Mouse (Mus musculus) adrenal gland, postnatal 36 days (tissue): ENCODE data around the gene Olfr1364. TPM values are rescaled to one million over a fixed set of nuclear protein-coding genes. Genes with fewer than 3 reads are reported as not detected.

ENCODE experiments used
- DNase-seq, 2 experiments: peaks; one replicate each; pipeline ENCODE4 v3.0.0; 2021; ENCODE audit warnings: mixed read lengths in 1 of 2
- long read RNA-seq, 2 experiments: library from polyadenylated mRNA; stranded (forward); transcript quantifications; one replicate each; pipeline ENCODE4 v2.0.0; 2021; ENCODE audit warnings: borderline sequencing depth in 2 of 2
- total RNA-seq, 2 experiments: library from RNA; stranded (reverse); gene quantifications; 2 replicates each; pipeline ENCODE4 v1.2.3; 2021

The Olfr1364 gene
- not detected for total RNA-seq
- long read RNA-seq, experiment 1: 0 reads
- long read RNA-seq, experiment 2: 0 reads

DNA sequence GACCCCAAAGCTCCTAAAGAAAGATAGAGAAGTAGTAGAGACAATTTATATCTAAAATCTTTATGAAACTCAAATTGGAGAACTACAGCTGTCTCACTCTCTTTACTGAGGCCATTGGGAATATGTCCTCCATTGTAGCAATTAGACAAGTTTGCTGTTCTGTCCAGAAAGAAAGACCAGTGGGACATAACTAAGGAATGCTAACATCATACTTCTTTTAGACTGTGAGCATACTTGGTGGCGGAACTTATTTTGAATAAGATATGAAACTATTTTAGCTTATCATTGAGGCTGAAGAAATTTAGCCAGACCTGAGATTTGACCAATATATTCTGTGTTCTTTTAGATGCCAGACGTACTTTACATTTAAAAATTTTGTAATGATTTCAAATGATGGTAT is at the start of gene Olfr1364:
Gene Olfr1364 (minus strand): TSS at position 101 of the 400 bp plus-strand sequence.
- DNase-seq: no peak

DNA sequence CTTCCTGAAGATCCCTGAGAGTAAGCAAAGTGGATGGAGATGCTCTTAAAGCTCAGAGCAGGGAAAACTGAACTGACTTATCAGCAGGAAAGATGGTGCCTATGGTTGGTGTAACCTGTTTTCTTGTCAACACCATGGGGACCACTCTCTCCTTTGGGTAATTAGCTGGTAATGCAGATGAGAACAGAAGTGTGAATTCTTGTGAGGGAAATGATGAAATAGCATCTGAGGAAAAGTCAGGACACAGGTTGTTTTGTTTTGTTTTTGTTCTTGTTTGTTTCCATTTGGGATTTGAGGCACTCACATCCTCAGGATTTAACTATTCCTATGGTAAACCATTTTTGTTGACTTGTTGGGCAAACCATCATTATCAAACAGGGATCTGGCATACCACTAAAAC is 32.4 kb upstream of the Olfr1364 start, which contains the start of gene Olfr1362:
Gene Olfr1362 (minus strand): TSS at position 101 of the 400 bp plus-strand sequence.
- DNase-seq: no peak

DNA sequence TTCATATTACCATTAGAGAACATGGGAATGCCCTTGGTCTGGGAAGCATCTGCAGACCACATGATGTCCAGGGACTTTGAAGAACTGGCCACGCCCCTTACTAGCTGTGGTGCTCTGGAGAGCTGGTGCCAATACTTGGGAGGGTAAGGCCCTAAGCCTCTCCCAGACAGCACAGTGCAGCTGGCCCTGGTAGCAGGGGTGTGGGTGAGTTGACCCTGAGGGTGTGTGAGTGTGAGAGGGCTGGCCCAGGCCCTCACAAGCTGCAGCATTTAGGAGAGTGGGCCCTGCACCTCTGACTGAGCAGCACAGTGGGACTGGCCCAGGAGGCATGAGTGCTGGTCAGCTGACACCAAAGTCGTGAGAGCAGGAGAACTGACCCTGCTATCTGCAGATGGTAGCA is 10.1 kb upstream of the Olfr1364 start:
- no peak for DNase-seq

DNA sequence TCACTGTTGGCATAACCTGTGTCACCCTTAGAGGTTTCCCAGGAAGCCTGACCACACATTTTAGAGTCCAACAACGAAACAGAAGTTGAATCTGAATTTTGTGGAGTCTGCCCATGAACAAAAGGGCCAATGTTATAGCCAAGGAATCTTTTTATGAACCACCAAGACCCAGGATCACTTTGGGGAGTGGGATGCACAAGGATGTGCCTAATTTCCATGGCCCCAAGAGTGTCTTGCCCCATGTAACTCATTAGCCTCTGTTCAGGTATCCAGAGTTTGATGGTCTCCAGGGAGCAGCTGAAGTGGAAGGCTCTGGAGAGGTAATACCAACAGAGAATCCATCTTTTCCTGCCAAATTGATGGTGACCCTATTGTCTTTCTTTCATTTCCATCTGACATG is 21.8 kb downstream of the Olfr1364 start, which contains the start of gene Olfr1535:
Gene Olfr1535 (minus strand): TSS at position 101 of the 400 bp plus-strand sequence.
- DNase-seq: no peak

DNA sequence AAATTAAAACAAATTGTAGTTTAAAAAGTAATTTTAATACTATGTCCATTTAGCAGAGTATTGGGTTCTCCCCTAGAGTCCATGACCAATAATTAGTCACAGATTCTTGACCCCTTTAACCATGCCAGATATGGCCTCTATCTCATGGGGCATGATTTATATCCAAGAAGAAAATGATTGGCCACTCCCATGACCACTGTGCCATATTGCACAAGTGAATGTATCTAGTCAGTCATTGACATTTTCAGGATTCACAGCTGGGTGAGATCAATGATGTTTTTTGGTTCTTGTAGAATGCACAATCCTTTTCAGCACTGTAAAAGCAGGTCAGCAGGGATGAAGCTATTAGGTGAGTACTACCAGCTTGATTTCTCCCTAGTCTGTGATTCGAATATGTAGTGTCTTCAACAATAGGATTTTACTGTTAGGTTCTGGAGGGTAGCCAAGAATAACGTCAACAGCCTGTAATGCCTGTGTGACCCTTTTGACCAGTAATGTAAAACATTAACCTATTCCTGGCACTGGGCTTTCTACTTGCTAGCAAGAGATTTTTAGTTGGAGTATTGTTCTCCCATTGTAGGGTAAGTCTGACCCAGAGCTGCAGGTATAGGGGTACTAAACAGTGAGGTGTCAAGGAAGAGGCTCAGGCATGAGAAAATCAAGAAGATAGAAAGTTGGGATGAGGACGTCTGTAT is 31.0 kb downstream of the Olfr1364 start:
- DNase-seq: no peak

DNA sequence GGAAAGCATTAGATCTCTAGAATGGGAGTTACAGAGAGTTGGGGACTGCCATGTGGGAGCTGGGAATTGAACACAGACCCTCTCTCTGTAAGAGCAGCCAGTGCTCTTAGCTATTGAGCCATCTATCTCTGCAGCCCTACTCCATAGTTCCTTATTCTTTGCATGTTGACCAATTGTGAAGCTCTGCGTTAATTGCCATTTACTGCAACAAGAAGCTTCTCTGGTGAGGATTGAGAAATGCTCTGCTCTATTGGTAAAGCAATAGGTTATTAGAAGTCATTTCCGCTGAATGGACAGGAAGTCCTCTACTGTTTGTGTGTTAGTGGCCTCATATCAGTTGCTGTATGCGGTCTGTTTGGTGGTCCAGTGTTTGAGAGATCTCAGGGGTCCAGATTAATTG is 32.1 kb downstream of the Olfr1364 start:
- no peak for DNase-seq

DNA sequence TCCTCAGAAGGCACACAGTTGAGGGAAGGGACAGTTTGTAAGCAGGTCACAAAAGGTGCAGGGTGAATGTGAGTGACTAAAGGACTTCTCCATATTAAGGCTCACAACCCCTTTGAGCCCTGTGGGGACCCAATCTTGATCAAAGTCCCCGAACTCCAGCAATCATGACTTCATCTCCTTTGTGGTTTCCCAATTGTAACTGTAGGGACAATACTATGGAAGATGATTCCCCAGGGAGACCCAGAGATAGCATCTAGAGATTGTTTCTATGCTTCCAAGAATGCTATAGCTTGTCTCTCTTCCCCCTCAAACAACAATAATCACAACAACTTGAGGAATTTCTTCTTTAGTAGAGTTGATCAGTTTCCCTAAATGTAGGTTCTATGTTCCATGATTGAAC is 38.9 kb downstream of the Olfr1364 start, which contains the start of gene Olfr1366:
Gene Olfr1366 (minus strand): TSS at position 101 of the 400 bp plus-strand sequence.
- DNase-seq: no peak

DNA sequence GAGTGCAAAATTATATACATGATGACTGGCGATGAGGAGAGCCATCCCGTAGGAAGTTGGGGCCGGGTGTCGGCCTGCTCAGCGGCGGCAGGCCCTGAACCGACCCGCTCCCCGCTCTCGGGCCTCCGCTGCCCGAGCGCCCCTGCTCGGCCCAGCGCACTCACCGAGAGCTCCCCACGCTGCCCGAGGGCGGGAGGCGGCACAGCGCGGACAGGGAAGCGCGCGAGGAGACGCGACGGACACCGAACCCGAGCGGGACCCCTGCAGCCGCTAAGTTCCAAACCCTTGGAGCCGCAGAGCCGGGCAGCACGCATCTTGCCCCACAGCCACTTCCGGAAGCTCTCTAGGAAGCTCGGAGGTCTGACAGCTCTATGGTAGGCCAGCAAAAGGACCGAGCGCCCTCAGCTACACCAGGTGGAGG is 50.8 kb downstream of the Olfr1364 start, which contains the start of gene Zkscan8:
Gene Zkscan8 (minus strand): TSS at position 340 of the 421 bp plus-strand sequence.
- DNase-seq: peak; percentile 90 to 92

DNA sequence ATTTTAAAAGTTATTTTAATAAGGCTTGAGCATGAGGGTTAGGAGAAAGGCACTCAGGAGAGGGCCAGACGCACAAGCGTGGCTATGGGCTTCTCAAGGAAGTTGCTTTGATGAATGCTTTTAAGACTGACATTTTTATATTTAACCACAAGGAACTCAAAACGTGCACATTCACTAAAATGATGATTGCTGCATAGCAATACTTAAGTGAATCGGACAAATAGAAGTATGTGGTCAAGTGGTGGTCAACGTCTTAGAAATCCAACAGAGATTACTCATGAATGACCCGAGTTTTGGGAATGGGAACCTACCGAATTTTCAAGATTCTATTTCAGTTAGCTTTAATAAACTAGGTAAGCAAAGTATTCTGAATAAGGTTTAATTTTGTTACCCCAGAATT is 51.4 kb downstream of the Olfr1364 start:
- no peak for DNase-seq

Other genes starting within 250 kb of the Olfr1364 start
- gene Olfr1367, start 234.8 kb downstream of the Olfr1364 start, total RNA-seq: not detected
- 10 to 100 TPM in 1 of 2 experiments, 1 to 10 TPM in 1; 8.5 to 10.6 TPM for gene Zscan12, start 218.9 kb downstream of the Olfr1364 start, total RNA-seq
- 10 to 100 TPM; 55.6 to 64.5 TPM for gene Zkscan3, start 179.0 kb downstream of the Olfr1364 start, total RNA-seq
- gene Pgbd1, start 140.7 kb downstream of the Olfr1364 start, total RNA-seq: under 1 TPM; 0.79 to 0.89 TPM
- gene Zscan26, start 128.0 kb downstream of the Olfr1364 start, total RNA-seq: 10 to 100 TPM; 34.5 to 39.7 TPM
- 1 to 10 TPM in 1 of 2 experiments, under 1 TPM in 1; 0.96 to 1.4 TPM for gene Nkapl, start 113.2 kb downstream of the Olfr1364 start, total RNA-seq
- 1 to 10 TPM; 2.1 to 2.6 TPM for gene Zkscan4, start 102.9 kb downstream of the Olfr1364 start, total RNA-seq
- gene Gm10065, start 102.3 kb downstream of the Olfr1364 start, total RNA-seq: not detected
- gene AK157302, start 86.5 kb downstream of the Olfr1364 start, total RNA-seq: 10 to 100 TPM; 11.0 to 12.8 TPM
- gene Gm11273, start 80.3 kb downstream of the Olfr1364 start, total RNA-seq: 10 to 100 TPM; 89.0 to 99.3 TPM
- 10 to 100 TPM; 16.9 to 19.2 TPM for gene Zkscan8, start 50.6 kb downstream of the Olfr1364 start, total RNA-seq
- not detected for gene Olfr1366, start 39.0 kb downstream of the Olfr1364 start, total RNA-seq
- gene Olfr1535, start 21.9 kb downstream of the Olfr1364 start, total RNA-seq: not detected
- gene Olfr1362, start 32.3 kb upstream of the Olfr1364 start, total RNA-seq: not detected
- not detected for gene Olfr11, start 60.8 kb upstream of the Olfr1364 start, total RNA-seq
- gene Olfr1361, start 81.6 kb upstream of the Olfr1364 start, total RNA-seq: not detected
- gene Olfr1360, start 95.6 kb upstream of the Olfr1364 start, total RNA-seq: not detected
- gene Olfr1359, start 116.4 kb upstream of the Olfr1364 start, total RNA-seq: not detected
- gene Hist1h2bl, start 134.4 kb upstream of the Olfr1364 start, total RNA-seq: 10 to 100 TPM; 60.4 to 64.6 TPM
- 10 to 100 TPM in 1 of 2 experiments, 1 to 10 TPM in 1; 7.6 to 50.2 TPM for gene Hist1h2ai, start 134.7 kb upstream of the Olfr1364 start, total RNA-seq
- 10 to 100 TPM; 68.3 to 81.7 TPM for gene Hist1h3h, start 135.9 kb upstream of the Olfr1364 start, total RNA-seq
- gene Hist1h2bm, start 140.3 kb upstream of the Olfr1364 start, total RNA-seq: 10 to 100 TPM; 17.4 to 18.8 TPM
- gene Hist1h4j, start 153.3 kb upstream of the Olfr1364 start, total RNA-seq: 10 to 100 TPM; 11.8 to 14.2 TPM
- gene Hist1h4k, start 168.7 kb upstream of the Olfr1364 start, total RNA-seq: 100 to 1,000 TPM; 172 to 183 TPM
- gene Hist1h2ak, start 172.1 kb upstream of the Olfr1364 start, total RNA-seq: 10 to 100 TPM; 18.0 to 19.9 TPM
- gene Hist1h2bn, start 172.4 kb upstream of the Olfr1364 start, total RNA-seq: 10 to 100 TPM; 36.1 to 38.9 TPM
- 10 to 100 TPM; 26.2 to 28.0 TPM for gene Hist1h1b, start 198.9 kb upstream of the Olfr1364 start, total RNA-seq
- 10 to 100 TPM; 61.4 to 73.9 TPM for gene Hist1h3i, start 201.6 kb upstream of the Olfr1364 start, total RNA-seq
- gene Hist1h2an, start 205.5 kb upstream of the Olfr1364 start, total RNA-seq: 1 to 10 TPM; 7.5 to 9.1 TPM
- 10 to 100 TPM; 21.9 to 22.1 TPM for gene Hist1h2bp, start 205.7 kb upstream of the Olfr1364 start, total RNA-seq
- gene Hist1h2bq, start 228.4 kb upstream of the Olfr1364 start, total RNA-seq: 10 to 100 TPM; 74.0 to 76.3 TPM
- gene Hist1h2ao, start 228.7 kb upstream of the Olfr1364 start, total RNA-seq: 10 to 100 TPM; 24.0 to 56.4 TPM
- gene Hist1h4m, start 230.0 kb upstream of the Olfr1364 start, total RNA-seq: 100 to 1,000 TPM; 215 to 270 TPM